Mouse (Mus musculus) subcutaneous adipose tissue, adult 2 months (tissue): ENCODE data around the gene Pip5k1c. TPM values are rescaled to one million over a fixed set of nuclear protein-coding genes. Genes with fewer than 3 reads are reported as not detected.

Experiments
- polyA plus RNA-seq: library from polyadenylated mRNA; depleted of rRNA; stranded (reverse); fragments of >200 nt; gene quantifications from 2 replicates; pipeline ENCODE4 v1.2.3, GENCODE M21; 2012; ENCODE audit warnings: low replicate concordance; rRNA removed

Gene Pip5k1c
- 56.8 and 80.2 TPM in 2 replicates for polyA plus RNA-seq

DNA sequence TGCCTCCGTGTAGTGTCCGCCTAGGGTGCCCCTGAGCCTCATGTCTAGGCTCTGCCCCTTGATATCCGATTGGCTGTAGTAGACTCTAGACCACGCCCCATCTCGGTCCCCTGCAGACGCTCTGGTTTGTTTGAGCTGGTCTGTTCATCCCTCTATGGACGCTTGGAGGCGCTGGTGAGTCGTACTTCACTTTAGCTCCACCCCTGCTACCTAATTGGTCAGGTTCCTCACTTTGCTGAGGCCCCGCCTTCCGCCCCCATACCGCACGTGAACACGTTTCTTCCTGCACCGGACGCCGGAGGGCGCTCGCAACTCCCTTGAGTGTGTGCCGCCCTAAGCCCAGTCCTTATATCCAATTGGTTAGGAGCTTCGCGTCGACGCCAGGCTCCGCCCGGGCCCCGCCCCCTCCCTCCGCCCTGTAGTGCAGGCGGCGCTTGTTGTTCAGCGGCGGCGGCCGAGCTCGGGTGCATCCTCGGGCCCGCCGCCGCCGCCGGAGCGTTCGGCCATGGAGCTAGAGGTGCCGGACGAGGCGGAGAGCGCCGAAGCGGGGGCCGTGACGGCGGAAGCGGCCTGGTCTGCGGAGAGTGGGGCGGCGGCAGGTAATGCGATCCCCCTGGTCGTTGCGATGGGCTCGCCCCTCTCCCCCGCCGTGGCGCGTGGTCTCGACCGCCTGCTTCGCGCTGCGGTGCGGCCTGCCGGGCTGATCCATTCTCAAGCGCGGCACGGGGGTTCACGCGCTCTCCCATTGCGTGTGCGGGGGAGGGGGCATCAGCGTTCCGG lies at the start of gene Pip5k1c:
Gene Pip5k1c, plus strand, starts transcription at position 410 of the 780 bp plus-strand sequence.

DNA sequence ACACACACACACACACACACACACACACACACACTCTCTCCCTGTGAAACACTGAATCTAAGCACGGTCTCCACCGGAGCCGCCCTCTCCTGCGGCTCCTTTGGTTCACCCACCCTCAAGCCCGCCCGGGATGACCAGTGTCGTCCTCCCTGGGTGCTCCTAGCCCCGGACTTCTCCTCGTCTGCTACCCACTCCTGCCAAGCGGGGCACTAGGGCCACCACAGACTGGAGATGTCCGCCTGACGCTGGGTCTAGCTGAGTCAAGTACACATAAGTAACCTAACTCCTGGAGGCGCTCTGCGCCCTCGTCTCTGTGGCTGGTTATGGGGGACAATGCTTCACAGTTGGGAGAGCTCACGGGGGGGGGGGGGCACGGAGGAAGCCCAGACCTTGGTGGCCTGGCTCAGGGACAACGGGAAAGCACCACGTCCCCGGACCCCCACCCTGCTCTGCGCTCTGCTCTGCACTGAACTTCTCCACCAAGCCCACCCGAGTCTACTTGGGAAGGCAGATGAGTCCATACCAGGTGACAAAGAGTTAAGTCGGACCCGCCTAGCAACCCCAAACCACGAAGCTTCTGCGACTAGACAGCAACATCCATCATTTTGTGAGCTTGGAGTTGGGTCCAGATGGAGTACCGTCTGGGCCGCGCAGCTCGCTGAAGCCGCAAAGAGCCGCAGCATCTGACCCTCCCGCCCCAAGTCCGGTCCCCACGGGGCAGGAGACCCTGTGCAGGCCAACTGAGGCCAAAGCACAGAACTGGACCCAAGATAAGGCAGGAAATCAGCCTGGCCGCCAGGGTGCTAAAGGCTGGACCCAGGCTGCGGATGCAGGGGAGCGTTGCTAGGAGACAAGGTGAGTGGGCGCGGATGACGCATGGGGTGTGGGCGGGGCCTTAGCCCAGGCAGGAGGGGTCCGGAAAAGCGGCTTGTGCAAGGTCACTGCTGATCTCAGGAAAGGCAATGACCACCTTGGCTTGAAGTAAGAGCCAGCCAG lies 40.0 kb upstream of the Pip5k1c start, which contains the start of gene Matk:
Gene Matk, plus strand, starts transcription at position 512 of the 996 bp plus-strand sequence.

DNA sequence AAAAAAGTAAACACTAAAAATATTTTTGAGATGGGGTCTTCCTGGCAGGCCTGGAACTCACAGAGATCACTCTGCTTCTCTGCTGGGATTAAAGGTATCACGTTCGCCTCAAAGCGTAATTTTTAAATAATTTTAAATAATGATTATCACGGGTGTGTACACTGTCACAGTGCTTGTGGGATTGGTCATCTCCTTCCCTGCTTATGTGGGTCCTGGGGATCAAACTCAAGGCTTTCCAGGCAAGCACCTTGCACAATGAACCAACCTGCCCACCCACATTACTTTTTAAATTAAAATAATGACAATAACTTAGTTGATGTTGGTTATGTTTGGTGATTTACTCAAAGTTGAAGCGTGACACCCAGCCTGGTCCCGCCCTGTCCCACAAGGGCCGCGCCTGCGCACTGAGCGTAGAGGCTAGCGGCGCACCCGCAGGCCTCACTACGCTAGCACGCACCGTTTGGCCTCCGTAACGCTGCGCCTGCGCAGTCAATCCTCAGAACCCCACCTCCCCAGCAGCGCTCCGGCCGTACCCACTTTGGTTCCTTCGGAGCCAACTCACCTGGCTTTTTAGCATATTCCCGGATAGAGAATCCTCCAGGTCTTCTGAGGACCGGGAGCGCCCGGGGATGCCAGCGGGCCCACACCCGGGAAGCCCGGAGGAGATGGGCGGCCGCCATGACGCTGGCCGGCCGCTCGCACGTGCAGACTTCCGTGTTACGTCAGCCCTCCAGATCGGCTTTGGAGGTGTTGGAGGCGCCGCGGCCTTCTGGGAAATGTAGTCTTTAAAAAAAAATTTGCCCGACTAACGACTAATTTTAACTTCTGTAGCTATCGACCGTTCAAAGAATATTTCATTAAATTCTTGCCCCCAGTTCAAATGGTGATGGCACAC lies 26.3 kb upstream of the Pip5k1c start, which contains the start of the genes Mrpl54 and Apba3:
Gene Mrpl54, minus strand, starts transcription at position 724 of the 895 bp plus-strand sequence.
Gene Apba3, plus strand, starts transcription at position 750 of the 895 bp plus-strand sequence.

DNA sequence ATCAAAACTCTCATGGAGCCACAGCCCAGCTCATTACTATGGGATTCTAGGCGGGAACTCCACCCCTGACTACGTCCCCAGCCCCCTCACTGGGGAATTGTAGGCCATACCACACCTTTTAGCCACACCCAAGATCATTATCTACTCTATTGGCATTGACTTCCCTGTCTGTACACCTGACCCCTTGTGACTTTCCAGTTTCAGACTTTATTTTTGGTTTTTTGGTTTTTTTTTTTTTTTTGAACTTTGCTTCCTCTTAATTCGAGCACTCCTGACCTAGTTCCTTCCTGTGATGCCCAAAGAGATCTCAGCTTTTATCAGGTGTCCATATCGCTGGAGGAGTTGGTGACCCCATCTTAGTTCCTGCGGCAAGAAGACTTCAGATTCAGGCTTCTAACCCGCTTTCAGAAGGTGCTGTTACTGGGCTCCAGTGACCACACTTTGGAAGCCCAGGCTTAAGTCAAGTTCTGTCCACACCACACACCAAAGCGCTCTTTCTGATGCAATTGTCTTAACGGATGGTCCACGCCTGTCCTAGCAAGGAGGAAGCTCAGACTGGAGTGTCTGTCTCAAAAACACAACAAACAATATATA lies 1.2 kb upstream of the Pip5k1c start, which contains the start of gene Tjp3:
Gene Tjp3, minus strand, starts transcription at position 71 of the 594 bp plus-strand sequence.

DNA sequence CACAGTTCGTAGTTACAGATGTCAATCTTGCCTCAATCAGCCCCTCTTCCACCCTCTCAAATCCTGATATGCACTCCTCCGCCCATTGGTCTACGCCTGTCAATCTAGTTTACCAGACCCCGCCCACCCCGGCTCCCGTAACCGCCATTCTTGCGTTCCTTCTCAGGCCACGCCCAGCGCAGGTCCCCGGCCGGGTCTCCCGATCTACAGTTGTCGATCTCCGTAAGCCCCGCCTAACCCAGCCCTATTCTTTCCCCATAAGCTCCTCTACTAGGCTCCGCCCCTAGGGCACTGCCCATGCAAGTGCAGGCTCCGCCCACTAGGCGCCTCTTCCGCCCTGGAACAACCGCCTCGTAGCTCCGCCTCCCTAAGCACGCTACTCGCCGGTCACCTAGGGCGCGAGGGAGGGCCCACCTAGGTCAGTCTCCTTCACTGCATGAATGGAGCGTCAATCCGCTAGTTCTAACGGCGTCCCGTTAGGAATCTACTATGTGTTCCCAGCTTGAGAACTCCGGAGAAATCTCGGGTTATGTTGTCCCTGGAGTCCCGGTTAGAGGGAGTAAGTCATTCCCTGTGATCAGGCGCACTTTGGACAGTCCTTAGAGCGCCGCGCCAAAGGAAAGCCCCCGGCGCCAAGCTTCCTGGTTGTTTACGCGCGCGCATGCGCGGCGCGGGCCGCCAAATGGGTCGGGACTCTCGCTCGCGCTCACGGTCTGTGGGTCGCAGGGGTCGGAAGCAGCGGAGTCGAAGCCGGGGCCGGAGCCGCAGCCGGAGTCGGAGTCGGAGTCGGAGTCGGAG lies 28.0 kb downstream of the Pip5k1c start, which contains the start of gene Cactin:
Gene Cactin, plus strand, starts transcription at position 554 of the 798 bp plus-strand sequence.

DNA sequence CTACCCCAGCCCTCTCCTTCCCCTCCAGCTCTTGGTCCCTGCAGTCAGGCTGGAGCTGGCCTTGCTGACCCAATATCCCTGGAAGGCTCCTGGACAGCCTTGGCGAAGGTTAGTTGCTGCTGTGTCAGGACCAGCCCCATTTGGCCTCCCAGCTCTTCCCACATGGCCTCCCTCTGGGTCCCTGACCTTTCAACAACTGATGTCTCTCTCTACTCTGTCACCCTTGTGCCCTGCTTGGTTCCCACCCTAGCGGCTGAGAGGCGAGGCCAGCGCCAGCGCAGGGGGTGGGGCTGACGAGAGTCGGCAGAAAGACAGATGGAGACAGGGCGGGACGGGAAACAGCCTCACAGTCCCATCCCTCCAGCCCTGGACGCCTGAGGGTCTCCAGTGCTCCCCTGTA lies 35.6 kb downstream of the Pip5k1c start, which contains the start of gene Tbxa2r:
Gene Tbxa2r, plus strand, starts transcription at position 346 of the 400 bp plus-strand sequence.

DNA sequence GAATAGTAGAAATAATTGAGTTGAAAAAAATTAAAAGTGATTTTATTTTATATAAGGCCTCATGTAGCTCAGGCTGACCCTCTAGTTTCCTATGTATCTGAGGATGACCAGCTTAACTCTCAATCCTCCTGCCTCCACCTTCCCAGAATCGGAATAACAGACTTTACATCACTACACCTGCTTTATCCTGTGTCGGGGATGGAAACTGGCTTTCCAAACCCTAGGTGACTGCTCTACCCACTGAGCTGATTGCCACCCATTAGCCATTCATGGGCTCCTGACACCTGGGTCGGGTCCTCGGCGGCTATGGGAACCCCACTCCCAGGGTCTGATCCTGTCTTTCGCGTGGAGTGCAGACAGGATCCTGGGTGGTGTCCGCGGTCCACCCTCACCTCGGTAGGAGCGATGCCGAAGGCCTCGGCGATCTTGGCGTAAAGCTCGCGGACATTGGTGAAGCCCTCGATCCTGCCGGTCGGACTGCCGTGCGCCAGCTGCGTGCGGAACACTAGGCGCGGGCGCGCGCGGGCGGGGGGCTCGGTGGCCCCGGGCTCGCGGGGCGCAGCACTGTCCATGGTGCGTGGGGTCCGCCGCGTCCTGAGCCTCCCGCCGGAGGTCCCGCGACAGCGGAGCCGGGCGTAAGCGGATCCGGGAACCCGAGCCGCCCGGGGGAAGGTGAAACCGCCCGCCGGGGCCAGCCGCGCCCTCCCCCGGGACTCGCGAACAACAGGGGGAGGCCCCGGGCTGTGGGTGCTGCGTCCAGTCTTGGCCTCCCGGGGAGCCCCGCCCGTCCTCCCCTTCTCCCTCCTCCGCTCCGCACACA lies 50.1 kb downstream of the Pip5k1c start, which contains the start of gene Gipc3:
Gene Gipc3, minus strand, starts transcription at position 581 of the 820 bp plus-strand sequence.

DNA sequence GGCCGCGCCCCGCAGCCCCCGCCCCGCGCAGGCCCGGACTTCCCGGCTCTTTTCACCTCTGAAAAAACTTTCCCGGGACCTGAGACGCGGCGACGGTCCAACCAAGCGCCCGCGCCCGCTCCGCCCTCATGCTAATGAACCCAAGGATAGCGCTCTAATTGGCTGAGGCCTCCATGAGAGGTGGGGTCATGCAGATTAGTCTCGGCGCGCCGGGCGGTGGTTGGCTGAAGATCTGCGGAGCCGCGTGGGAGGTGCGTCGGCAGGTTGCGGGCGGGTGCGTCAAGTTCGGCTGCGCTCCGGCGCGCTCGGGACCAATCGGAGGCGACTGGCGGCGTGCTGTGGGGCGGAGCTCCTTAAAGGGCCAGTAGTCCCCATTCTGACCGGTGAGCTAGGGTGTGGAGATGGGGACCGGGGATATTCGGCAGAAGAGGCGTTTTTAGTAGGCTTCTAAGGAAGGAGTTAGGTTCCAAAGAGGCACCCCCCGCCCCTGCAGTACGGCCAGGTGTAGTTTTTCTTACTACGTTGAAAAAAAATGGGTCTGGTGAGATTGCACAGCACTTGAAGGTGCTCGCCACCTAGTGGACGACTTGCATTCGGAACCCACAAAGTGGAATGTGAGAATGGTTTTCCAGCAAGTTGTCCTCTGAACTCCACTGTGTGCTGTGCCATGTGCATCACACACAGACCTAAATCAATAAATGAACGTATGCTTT lies 57.7 kb downstream of the Pip5k1c start, which contains the start of gene Hmg20b:
Gene Hmg20b, minus strand, starts transcription at position 130 of the 713 bp plus-strand sequence.

DNA sequence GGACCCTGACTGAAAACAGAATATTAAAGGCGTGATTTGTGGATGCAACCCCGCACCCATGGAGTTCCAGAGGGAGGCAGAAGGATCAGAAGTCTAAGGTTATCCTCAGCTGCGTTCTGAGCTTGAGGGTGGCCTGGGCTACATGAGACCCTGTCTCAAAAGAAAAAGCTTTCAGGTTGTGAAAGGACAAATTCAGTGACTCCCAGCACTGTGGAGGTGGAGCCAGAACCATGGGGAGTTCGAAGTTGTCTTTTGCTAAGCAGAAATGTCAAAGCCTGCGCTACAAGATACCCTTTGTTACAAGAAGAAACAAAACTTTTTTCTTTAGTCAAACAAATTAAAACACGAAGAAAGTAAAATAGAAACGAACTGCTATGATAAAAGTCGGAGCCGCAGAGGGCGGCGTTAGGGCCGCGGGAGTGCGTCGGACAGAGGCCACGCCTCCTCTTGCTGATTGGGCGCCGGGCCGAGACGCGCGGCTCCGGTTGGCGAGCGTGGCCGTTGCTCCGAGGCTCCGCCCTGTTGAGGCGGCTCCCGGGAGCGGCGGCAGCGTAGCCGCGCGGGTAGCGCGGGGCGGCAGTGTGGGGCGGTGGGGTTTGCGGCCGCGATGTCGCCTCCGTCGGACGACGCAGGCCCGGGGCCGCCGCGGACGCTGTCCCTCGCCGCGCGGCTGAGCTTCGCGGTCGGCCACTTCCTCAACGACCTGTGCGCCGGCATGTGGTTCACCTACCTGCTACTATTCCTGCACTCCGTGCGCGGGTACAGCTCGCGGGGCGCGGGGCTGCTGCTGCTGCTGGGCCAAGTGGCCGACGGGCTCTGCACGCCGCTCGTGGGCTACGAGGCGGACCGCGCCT lies 64.5 kb downstream of the Pip5k1c start, which contains the start of gene Mfsd12:
Gene Mfsd12, plus strand, starts transcription at position 501 of the 854 bp plus-strand sequence.

DNA sequence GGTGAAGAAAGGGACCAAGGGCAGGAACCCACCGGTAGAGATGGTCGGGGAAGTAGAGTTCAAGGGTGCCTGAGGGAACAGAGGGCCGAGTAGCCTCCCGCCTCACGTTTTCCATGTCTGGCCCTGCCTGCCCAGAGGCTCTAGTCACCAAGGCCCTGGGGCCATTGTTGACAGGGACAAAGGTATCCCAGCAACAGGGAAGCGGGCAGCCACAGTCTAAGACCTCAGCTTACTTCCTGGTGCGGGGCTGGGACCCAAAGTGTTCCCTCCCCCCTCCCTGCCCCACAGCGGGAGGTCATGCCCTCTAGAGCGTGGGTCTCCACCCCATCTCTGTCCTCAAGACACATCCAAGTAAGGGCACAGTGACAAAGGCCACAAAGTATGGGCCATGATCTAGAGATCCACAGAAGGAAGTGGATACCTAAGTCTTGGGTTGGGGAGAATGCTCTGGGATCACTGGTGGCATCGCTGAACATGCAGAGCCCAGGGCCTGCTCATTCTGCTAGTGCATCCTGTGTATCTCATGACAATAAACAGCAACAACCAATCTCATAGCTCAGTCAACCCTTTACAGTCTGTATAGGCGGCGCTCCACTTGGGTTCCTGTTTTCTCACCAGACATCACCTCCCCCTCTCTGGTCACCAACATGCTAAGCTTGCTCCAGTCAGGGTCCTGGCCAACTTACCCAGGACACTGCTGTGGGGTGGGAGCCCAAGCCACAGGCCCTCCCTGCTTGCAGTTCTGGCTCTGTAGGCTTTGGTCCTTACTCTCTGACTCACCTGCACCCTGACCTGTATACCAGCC lies 73.1 kb downstream of the Pip5k1c start, which contains the start of gene 4930404N11Rik:
Gene 4930404N11Rik, minus strand, starts transcription at position 145 of the 805 bp plus-strand sequence.

Other genes with a start within 250 kb of the Pip5k1c start
- 276 and 324 TPM in 2 replicates for gene Sgta, start 232.8 kb upstream of the Pip5k1c start, polyA plus RNA-seq
- gene Thop1, start 222.9 kb upstream of the Pip5k1c start, polyA plus RNA-seq, result 29.8 and 72.2 TPM in 2 replicates
- gene Creb3l3, start 194.1 kb upstream of the Pip5k1c start, polyA plus RNA-seq, result 0.75 and 2.3 TPM in 2 replicates
- 134 and 183 TPM in 2 replicates for gene Map2k2, start 187.0 kb upstream of the Pip5k1c start, polyA plus RNA-seq
- gene Zbtb7a, start 157.7 kb upstream of the Pip5k1c start, polyA plus RNA-seq, result 32.2 and 49.6 TPM in 2 replicates
- gene Pias4, start 125.0 kb upstream of the Pip5k1c start, polyA plus RNA-seq, result 28.2 and 37.7 TPM in 2 replicates
- gene Eef2, start 116.3 kb upstream of the Pip5k1c start, polyA plus RNA-seq, result 1,292 and 2,498 TPM in 2 replicates
- 75.2 and 89.3 TPM in 2 replicates for gene Dapk3, start 110.0 kb upstream of the Pip5k1c start, polyA plus RNA-seq
- not detected in 2 replicates for gene 4930442H23Rik, start 109.1 kb upstream of the Pip5k1c start, polyA plus RNA-seq
- gene Nmrk2, start 90.9 kb upstream of the Pip5k1c start, polyA plus RNA-seq, result not detected in 2 replicates
- gene Atcay, start 62.1 kb upstream of the Pip5k1c start, polyA plus RNA-seq, result 0.03 and 0.06 TPM in 2 replicates
- 5.7 and 25.8 TPM in 2 replicates for gene Zfr2, start 59.8 kb upstream of the Pip5k1c start, polyA plus RNA-seq
- 3.3 and 4.0 TPM in 2 replicates for gene Matk, start 40.0 kb upstream of the Pip5k1c start, polyA plus RNA-seq
- gene Mrpl54, start 26.0 kb upstream of the Pip5k1c start, polyA plus RNA-seq, result 78.4 and 104 TPM in 2 replicates
- gene Apba3, start 26.0 kb upstream of the Pip5k1c start, polyA plus RNA-seq, result 107 and 116 TPM in 2 replicates
- 0.26 and 15.2 TPM in 2 replicates for gene Tjp3, start 1.4 kb upstream of the Pip5k1c start, polyA plus RNA-seq
- gene Cactin, start 28.1 kb downstream of the Pip5k1c start, polyA plus RNA-seq, result 23.1 and 38.0 TPM in 2 replicates
- gene Tbxa2r, start 35.8 kb downstream of the Pip5k1c start, polyA plus RNA-seq, result 10.1 and 16.3 TPM in 2 replicates
- 2.2 and 4.8 TPM in 2 replicates for gene Gipc3, start 50.3 kb downstream of the Pip5k1c start, polyA plus RNA-seq
- 69.5 and 90.1 TPM in 2 replicates for gene Hmg20b, start 57.5 kb downstream of the Pip5k1c start, polyA plus RNA-seq
- gene Mfsd12, start 64.5 kb downstream of the Pip5k1c start, polyA plus RNA-seq, result 38.6 and 41.1 TPM in 2 replicates
- gene 4930404N11Rik, start 72.9 kb downstream of the Pip5k1c start, polyA plus RNA-seq, result 0.43 and 1.8 TPM in 2 replicates
- 56.1 and 75.2 TPM in 2 replicates for gene Fzr1, start 85.6 kb downstream of the Pip5k1c start, polyA plus RNA-seq
- gene Dohh, start 91.5 kb downstream of the Pip5k1c start, polyA plus RNA-seq, result 61.5 and 66.9 TPM in 2 replicates
- gene Gm48551, start 91.5 kb downstream of the Pip5k1c start, polyA plus RNA-seq, result 3.2 and 5.1 TPM in 2 replicates
- 1.5 and 1.8 TPM in 2 replicates for gene Gm48552, start 96.0 kb downstream of the Pip5k1c start, polyA plus RNA-seq
- gene Smim24, start 100.1 kb downstream of the Pip5k1c start, polyA plus RNA-seq, result 9.8 and 12.3 TPM in 2 replicates
- gene Nfic, start 162.7 kb downstream of the Pip5k1c start, polyA plus RNA-seq, result 67.7 and 99.8 TPM in 2 replicates
- gene Celf5, start 189.7 kb downstream of the Pip5k1c start, polyA plus RNA-seq, result 0.70 and 0.93 TPM in 2 replicates
- 174 and 241 TPM in 2 replicates for gene Ncln, start 203.4 kb downstream of the Pip5k1c start, polyA plus RNA-seq
- gene S1pr4, start 207.2 kb downstream of the Pip5k1c start, polyA plus RNA-seq, result 7.2 and 9.4 TPM in 2 replicates
- gene Gna15, start 231.3 kb downstream of the Pip5k1c start, polyA plus RNA-seq, result 3.8 and 5.3 TPM in 2 replicates